In the genomic region with DNA sequence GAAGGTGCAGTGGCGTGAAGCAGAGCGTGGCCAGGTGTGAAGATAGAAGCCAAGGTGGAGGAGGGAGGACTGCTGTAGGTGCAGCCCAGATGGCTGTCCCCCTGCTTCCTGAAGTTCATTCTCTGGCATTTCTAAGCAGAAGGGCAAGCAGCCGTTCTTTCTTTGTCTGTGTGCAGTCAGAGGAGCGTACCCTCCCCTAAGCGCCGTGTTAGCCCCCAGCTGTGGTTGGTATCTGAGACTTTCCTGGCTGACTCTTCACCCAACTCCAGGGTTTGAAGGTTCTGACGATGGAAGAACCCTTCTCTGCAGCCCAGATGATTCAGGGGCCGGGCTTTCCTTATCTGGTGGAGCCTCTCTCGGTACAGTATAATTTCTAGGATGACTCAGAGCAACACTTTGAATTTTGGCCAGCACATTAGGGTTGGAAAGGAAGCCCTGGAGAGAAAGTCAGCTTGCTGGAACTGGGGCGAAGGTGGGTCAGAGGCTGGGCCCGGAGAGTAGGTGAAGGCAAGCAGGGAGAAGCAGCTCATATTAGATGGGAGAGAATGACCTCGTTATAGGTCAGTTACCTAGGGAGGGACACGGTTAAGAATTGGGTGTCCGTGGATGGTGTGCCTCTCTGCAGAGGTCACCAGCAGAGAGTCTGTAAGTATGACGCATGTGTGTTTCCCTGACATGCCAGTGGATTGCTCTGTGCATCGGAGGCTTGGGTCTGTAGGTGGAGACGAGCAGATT, we compare ENCODE assay signal across 7 mouse cellular contexts. TPM values are rescaled to one million over a fixed set of nuclear protein-coding genes. Genes with fewer than 3 reads are reported as not detected.
A peak's percentile ranks its signal among the peaks of the same experiment; 100 is the strongest.
DNase-seq lines count a peak whose midpoint lies in the region; ATAC-seq and TF ChIP-seq lines count a peak whose summit lies in the region.

No protein-coding gene starts in this region.

- H3K27me3 ChIP-seq in heart, adult 2 months (ENCODE audit: control insufficient read depth, insufficient read depth, low read length), result no peaks in the 10 kb centered on the region
- H3K27me3 ChIP-seq in intestine, postnatal 0 days (replicated peaks; ENCODE audit: control insufficient read depth, insufficient read depth, low read length), result no peaks in the 10 kb centered on the region

- no peaks in the 10 kb centered on the region; the same call in 1 of the 2 replicates for H3K36me3 ChIP-seq in heart, adult 2 months (ENCODE audit: control insufficient read depth, insufficient read depth, low read length)
- no peaks in the 10 kb centered on the region for H3K36me3 ChIP-seq in intestine, postnatal 0 days (ENCODE audit: control insufficient read depth, insufficient read depth)

- H3K4me2 ChIP-seq in intestine, postnatal 0 days (replicated peaks; ENCODE audit: low read depth), result peak overlapping the region; percentile 48

- no peak overlapping the region for H3K4me3 ChIP-seq in heart, adult 2 months
- 0 out of 2 replicates have a peak overlapping the region, but pooled peaks have one; percentile 11 for H3K4me3 ChIP-seq in intestine, postnatal 0 days (ENCODE audit: low read depth, low read length)
- no peak overlapping the region for H3K4me3 ChIP-seq in olfactory bulb, adult 2 months (ENCODE audit: insufficient read depth, low read depth, low read length)

- peak; percentile 17 for ATAC-seq in intestine, postnatal 0 days

- TF ChIP-seq EP300 in heart, adult 2 months (IDR thresholded peaks at IDR 0.05; ENCODE audit: insufficient read depth, low read depth, low read length), result no peak

- intact Hi-C loops in heart, adult 2 months (cut with DNase I), result no loop called here

- no peaks in the 10 kb centered on the region for H3K9me3 ChIP-seq in intestine, postnatal 0 days (ENCODE audit: control insufficient read depth)

- DNase-seq in right cerebral cortex, adult 18-20 months, result peak; percentile 30
- DNase-seq in right cerebral cortex, postnatal 14 days, result no peak
- DNase-seq in brain, adult 2 months (ENCODE audit: low read depth, low spot score), result peak; percentile 84
- DNase-seq in heart, adult 2 months, result peak in 1 of 2 experiments; percentile 49
- no peak for DNase-seq in gastrocnemius, adult 8-10 months (ENCODE audit: low spot score in 2 of 2)

- no peak overlapping the region for H3K9ac ChIP-seq in heart, adult 2 months (ENCODE audit: low read depth, low read length)
- no peak overlapping the region for H3K9ac ChIP-seq in intestine, postnatal 0 days (ENCODE audit: low read depth, low read length)

- no peak for TF ChIP-seq POLR2A in heart, adult 2 months (IDR thresholded peaks at IDR 0.05; ENCODE audit: insufficient read depth, low read depth, low read length)
- no peak for TF ChIP-seq POLR2A in olfactory bulb, adult 2 months (IDR thresholded peaks at IDR 0.05; ENCODE audit: insufficient read depth, low read depth, low read length)

- peaks cover 17% of the 10 kb centered on the region for H3K4me1 ChIP-seq in heart, adult 2 months (ENCODE audit: control insufficient read depth, insufficient read depth, low read length)
- H3K4me1 ChIP-seq in intestine, postnatal 0 days (replicated peaks; ENCODE audit: control insufficient read depth, insufficient read depth, low read length), result peaks cover 13% of the 10 kb centered on the region; the same call in 1 of the 2 replicates
- peaks cover 24% of the 10 kb centered on the region for H3K4me1 ChIP-seq in olfactory bulb, adult 2 months (ENCODE audit: control insufficient read depth, insufficient read depth, low read length)

- no peak for TF ChIP-seq CTCF in heart, adult 2 months (IDR thresholded peaks at IDR 0.05)
- TF ChIP-seq CTCF in intestine, postnatal 0 days (IDR thresholded peaks at IDR 0.05; ENCODE audit: low read depth), result no peak
- no peak for TF ChIP-seq CTCF in olfactory bulb, adult 2 months (IDR thresholded peaks at IDR 0.05; ENCODE audit: insufficient read depth, low read depth, low read length)

- H3K79me2 ChIP-seq in heart, adult 2 months (replicated peaks; ENCODE audit: control insufficient read depth, insufficient read depth, low read length), result peaks cover 16% of the 10 kb centered on the region

- H3K27ac ChIP-seq in heart, adult 2 months, result peak overlapping the region; percentile 33; the same call in 1 of the 2 replicates
- H3K27ac ChIP-seq in intestine, postnatal 0 days (ENCODE audit: low read depth, low read length), result peak overlapping the region; percentile 21; the same call in 1 of the 2 replicates
- H3K27ac ChIP-seq in olfactory bulb, adult 2 months (ENCODE audit: insufficient read depth, low read depth, low read length), result peak overlapping the region; percentile 41

- WGBS in heart, adult 2 months, result 17% methylated on average over 17 of the region's 17 CpGs
- 43% methylated on average over 17 of the region's 17 CpGs for WGBS in intestine, postnatal 0 days
- 32% methylated on average over 17 of the region's 17 CpGs for WGBS in olfactory bulb, adult 2 months

RNA-seq across cellular contexts. Expression of a gene that starts 23.9 kb away (rescaled TPM):
- 10 to 100 TPM; 26.3 to 28.5 TPM for total RNA-seq in heart, adult 2 months (2021)
- 14.3 and 18.4 TPM in 2 replicates for polyA plus RNA-seq in heart, adult 2 months (2012; rRNA removed)
- 8.7 and 10.0 TPM in 2 replicates for polyA plus RNA-seq in intestine, postnatal 0 days (2015; fragmentation: Nextera tagmentation; extraction: Ambion mirVana)
- not detected in 2 replicates for polyA plus RNA-seq in olfactory bulb, adult 2 months (2012; ENCODE audit: insufficient read depth, insufficient read length, low replicate concordance, missing spikeins)
- 100 to 1,000 TPM; 102 to 119 (median 108) TPM for total RNA-seq in gastrocnemius, adult 8-10 months (2022)

Comparison
In these comparisons a context has a peak if more than half of its experiments do, and no peak if none do; other contexts are left out.
1. DNase-seq: peak in right cerebral cortex, adult 18-20 months (single experiment) and brain, adult 2 months (single experiment); none in right cerebral cortex, postnatal 14 days (single experiment) and gastrocnemius, adult 8-10 months (0 of 2).
2. Peak in every context shown above with its lines, with median percentiles within 50 percentile points of each other: H3K27ac ChIP-seq.